Mouse (Mus musculus) kidney, adult 8-10 months (tissue): ENCODE measurements at regions not wholly inside any gene's neighbourhood (a gene's known extent, or its start where the extent isn't known, plus 50 kb on each side); places are given as distances from the start of the nearest gene placed in this dataset.

Source experiments
- DNase-seq, 2 experiments: peaks; one replicate each; pipeline ENCODE4 v3.0.0; 2022

DNA sequence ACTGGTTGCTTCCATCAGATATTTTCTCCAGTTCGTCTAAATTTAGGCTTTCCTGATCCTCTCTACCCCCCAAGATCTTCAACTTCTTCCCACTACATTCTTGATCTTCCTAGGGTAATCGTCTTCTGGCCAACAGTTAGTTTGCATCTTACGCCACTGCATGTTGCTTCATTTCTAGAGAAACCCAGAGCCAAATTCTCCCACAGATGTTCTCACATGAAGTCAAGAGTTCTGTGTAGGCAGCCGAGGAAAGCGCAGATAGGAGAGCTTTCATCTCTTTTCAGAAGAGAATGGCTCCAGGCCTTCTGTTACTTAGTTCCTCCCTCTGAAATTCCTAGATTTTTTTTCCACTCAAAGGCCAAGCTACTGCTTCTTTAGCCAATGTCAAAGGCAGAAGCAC lies 179.9 kb downstream of the Fgf10 start:
- DNase-seq = no peak

DNA sequence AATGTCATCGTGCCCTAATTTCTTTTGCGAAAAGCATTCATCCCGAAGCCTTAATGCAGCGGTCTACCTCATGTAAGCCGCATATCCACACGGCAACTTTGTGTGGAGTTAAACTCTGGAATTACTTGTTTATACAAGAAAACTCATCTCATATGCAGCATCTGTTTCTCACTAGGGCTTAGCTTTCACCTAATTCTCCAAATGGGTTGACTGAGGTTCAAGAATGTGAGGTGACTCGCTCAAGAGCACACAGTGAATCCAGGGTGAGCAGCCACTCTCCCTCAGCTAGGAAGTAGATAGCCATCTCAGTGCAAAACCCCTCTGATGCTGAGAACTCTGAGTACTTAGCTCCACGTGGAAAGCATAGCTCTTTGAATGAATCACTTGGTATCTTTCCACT lies 181.1 kb downstream of the Fgf10 start:
- DNase-seq = no peak

DNA sequence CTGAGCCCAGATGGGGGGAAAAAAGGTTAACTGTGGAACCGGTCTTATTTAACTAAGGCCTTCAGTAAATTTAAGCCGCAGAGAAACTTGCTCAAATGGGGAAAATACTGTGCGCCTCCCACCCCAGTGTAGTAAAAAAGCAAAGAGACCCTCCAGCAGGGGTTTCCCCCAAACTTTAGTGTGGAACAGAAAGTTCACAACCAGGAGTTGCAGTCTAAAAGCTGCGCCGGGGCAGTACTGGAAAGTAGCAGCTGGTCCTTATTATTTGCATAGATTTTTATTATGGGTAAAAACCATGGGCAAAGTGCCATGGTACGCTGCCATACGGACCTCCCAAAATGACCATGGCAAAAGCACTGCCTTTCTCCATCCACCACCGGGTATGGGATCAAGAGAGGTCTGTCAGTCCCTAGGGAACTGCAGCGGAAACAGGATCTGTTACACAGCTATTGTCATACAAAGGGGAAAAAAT lies 216.8 kb downstream of the Fgf10 start:
- no peak for DNase-seq

- DNase-seq = no peak
Observed at GRCm38 (mm10) chr13:118895079-118895478, 225.5 kb downstream of the Fgf10 start.

- no peak for DNase-seq
Observed at GRCm38 (mm10) chr13:118901950-118902349, 232.4 kb downstream of the Fgf10 start.

GRCm38 (mm10) chr13:118910351-118910750 lies 240.8 kb downstream of the Fgf10 start:
- no peak for DNase-seq

DNA sequence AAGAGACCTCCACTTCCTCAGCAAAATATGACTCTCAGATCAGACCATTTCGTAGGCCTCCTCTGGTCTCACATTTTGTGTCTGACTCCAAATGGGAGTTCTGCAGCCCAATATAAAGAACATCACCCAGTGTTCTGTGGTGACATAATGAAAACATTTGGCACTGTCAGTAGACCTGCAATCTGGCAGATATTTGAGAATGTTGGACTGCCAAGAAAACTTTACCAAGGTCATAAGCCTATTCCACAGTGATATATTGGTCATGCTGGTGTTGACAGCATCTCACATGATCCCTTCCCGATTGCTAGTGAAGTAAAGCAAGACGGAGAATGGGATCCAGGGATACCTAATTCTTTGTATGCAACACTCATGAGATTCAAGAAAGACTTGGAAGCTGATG lies 271.2 kb downstream of the Fgf10 start:
- no peak for DNase-seq

DNA sequence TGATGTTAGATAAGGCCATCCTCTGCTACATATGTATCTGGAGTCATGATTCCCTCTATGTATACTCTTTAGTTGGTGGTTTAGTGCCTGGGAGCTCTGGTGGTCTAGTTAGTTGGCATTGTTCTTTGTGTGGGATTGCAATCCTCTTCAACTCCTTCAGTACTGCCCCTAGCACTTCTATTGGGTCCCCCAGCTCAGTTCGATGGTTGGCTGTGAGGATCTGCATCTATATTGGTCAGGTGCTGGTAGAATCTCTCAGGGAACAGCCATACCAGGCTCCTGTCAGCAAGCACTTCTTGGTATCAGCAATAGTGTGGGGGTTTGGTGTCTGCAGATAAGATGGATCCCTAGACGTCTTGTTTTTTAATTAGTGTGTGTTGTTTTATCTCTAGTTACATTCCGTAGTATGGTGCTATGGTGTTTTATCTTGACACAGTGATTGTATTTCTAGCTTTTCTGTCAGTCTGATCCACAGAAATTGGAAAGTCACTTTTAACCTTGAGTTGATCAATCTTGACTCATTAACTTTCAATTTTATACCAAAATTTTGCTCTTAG lies 296.6 kb downstream of the Fgf10 start:
- no peak for DNase-seq

DNA sequence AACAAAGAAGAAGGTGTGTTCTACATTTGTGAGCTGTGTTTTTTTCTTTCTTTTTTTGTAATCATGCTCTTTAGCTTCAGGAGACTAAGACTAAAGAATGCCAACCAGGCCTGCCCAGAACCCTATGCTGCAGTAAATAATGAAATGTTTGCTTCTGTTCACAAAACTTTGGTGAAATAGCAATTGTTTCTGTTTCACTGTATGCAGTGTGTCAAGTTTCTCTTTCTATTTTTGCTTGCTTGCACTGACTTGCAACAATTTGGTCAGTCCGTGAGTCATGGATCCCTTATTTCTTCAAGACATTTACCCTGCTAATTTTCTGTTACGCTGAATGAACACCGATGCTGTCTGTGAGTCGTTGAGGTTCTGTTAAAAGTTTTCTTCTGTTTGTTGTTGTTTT lies 298.1 kb downstream of the Fgf10 start:
- no peak for DNase-seq

DNA sequence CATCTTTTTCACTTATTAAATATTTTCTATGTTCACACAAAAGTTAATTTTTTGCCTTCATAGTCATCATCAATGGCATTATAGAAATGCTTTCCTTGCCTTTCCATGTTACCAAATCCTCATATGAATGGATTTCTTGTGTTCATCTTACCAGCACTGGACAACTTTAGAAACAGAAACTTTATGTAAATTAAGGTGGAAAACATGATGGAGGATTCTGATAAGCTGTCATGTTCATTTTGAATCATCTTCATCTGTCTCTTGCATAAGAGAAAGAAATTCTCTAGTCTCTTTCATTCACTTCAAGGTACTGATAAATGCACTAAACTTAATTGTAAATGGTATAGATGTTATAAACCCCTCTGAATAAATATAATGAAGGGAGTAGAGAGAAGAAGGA lies 305.4 kb downstream of the Fgf10 start:
- no peak for DNase-seq

- no peak for DNase-seq
Observed at GRCm38 (mm10) chr13:118975519-118975918, 305.9 kb downstream of the Fgf10 start.

- DNase-seq = no peak
Observed at GRCm38 (mm10) chr13:118979505-118979904, 309.9 kb downstream of the Fgf10 start.

- no peak for DNase-seq
Observed at GRCm38 (mm10) chr13:118981196-118981810, 311.7 kb downstream of the Fgf10 start.

GRCm38 (mm10) chr13:118985285-118985684 lies 315.7 kb downstream of the Fgf10 start:
- DNase-seq = no peak

DNA sequence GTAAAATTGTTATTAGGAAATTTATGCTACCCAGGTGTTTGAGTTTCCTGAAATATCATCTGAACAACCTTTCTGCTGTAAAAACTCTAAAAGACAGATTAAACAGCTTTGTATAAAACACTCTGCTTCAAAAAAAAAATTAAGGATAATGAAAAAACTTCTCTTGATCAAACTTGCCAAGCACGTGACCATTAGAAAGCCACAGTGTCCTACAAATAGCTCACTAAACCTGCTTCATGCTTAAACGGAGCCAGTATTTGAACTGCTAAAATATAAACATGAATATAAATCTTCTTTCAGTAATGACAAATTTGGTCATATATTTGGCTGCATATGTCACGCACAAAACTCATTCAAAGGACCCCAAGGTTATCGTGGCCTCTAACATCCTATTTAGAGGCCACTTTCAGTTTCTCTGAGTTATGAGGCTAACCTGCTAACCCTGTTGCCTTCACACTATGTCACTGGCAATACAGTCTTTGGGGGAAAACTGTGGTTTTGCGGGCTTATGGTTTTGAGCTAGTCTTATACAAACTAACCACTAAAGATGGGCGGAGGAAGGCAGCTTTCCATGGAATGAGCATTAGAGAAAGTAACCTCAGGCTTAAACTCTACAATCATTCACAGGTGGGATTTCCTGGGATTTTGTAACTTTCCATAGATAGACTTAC lies 355.8 kb downstream of the Fgf10 start:
- DNase-seq = no peak

DNA sequence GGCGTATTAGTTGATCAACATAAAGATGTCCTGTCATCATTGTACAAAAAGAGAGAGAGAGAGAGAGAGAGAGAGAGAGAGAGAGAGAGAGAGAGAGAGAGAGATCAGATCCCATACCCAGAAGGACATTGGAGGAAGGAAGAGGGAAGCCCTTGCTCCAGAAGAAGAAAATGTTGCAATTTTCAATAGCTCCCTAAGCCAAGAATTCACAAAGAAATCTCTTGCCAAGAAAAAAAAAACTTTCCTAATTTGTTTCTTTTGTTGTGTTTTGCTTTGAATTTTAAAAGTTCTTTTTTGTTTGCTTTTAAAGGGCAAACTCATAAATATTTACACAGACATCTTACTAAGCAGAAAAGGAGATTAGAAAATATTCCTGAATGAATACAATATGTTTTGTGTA lies 370.0 kb downstream of the Fgf10 start:
- no peak for DNase-seq

- no peak for DNase-seq
Observed at GRCm38 (mm10) chr13:119045112-119045511, 375.5 kb downstream of the Fgf10 start.

GRCm38 (mm10) chr13:119068745-119069580 lies 359.4 kb upstream of the Paip1 start:
- no peak for DNase-seq

GRCm38 (mm10) chr13:119069581-119069936 lies 358.8 kb upstream of the Paip1 start:
- no peak for DNase-seq

- DNase-seq = no peak
Observed at GRCm38 (mm10) chr13:119079243-119079642, 349.2 kb upstream of the Paip1 start.

- no peak for DNase-seq
Observed at GRCm38 (mm10) chr13:119081691-119082090, 346.7 kb upstream of the Paip1 start.

GRCm38 (mm10) chr13:119117906-119118305 lies 310.5 kb upstream of the Paip1 start:
- no peak for DNase-seq

GRCm38 (mm10) chr13:119118382-119118781 lies 310.0 kb upstream of the Paip1 start:
- DNase-seq = no peak

DNA sequence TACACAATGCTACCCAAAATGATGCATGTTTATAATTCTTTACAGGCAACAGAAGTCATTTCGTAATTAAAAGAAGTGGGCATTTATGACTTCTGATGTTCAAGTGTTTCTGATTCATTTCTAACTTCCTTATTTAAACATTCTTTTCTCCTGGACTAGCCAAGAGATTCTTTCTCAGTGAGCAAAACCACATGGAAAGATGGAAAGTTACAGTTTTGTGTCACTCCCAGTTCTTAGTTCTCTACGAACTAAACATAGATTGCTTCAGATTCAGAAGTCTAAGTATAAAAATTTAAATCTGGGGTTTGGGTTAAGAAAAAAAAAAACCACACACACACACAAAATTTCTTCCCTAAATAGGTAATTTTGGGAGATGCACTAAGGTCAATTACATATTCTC lies 288.0 kb upstream of the Paip1 start:
- DNase-seq = no peak
